Comparison of ENCODE assay signal across 8 mouse cellular contexts in genomic region chr17:71485791-71486230, GRCm38 (mm10). TPM values are rescaled to one million over a fixed set of nuclear protein-coding genes. Genes with fewer than 3 reads are reported as not detected.
DNase-seq lines count a peak whose midpoint lies in the region; ATAC-seq and TF ChIP-seq lines count a peak whose summit lies in the region.

No protein-coding gene starts in this region.

- H3K9me3 ChIP-seq in liver, embryonic 15.5 days (replicated peaks), result no peaks in the 10 kb centered on the region
- H3K9me3 ChIP-seq in midbrain, embryonic 15.5 days, result no peaks in the 10 kb centered on the region

- ATAC-seq in inflammation-experienced regulatory T-cells, adult 6 months, result peak; percentile 86
- no peak for ATAC-seq in liver, embryonic 15.5 days (ENCODE audit: insufficient read depth)
- no peak for ATAC-seq in midbrain, embryonic 15.5 days (replicated peaks)

- peak; percentile 33 for DNase-seq in gastrocnemius, adult 2 months
- DNase-seq in gastrocnemius, adult 8-10 months (ENCODE audit: low spot score in 2 of 2), result no peak
- DNase-seq in spleen, adult 12 weeks (ENCODE audit: low spot score), result peak; percentile 47
- DNase-seq in frontal cortex, adult 2 months (ENCODE audit: extremely low spot score in 1 of 2, low spot score in 1 of 2), result no peak

- H3K4me3 ChIP-seq in gastrocnemius, adult 2 months, result peak overlapping the region; percentile 62
- H3K4me3 ChIP-seq in brown adipose tissue, adult 24 weeks (ENCODE audit: insufficient read depth, low read depth, low read length), result peak overlapping the region; percentile 49
- H3K4me3 ChIP-seq in liver, embryonic 15.5 days (replicated peaks), result peak overlapping the region; percentile 48
- no peak overlapping the region for H3K4me3 ChIP-seq in midbrain, embryonic 15.5 days

- peak overlapping the region; percentile 39; the same call in 1 of the 2 replicates for H3K9ac ChIP-seq in liver, embryonic 15.5 days
- no peak overlapping the region for H3K9ac ChIP-seq in midbrain, embryonic 15.5 days

- no peak for TF ChIP-seq CTCF in gastrocnemius, adult 2 months (IDR thresholded peaks at IDR 0.05)

- H3K4me1 ChIP-seq in brown adipose tissue, adult 24 weeks (ENCODE audit: control insufficient read depth, insufficient read depth, insufficient read length, low read length), result peaks cover 2% of the 10 kb centered on the region; the same call in 1 of the 2 replicates
- peaks cover 38% of the 10 kb centered on the region for H3K4me1 ChIP-seq in liver, embryonic 15.5 days (replicated peaks)
- no peaks in the 10 kb centered on the region for H3K4me1 ChIP-seq in midbrain, embryonic 15.5 days

- no peaks in the 10 kb centered on the region for H3K27me3 ChIP-seq in liver, embryonic 15.5 days
- H3K27me3 ChIP-seq in midbrain, embryonic 15.5 days (replicated peaks), result no peaks in the 10 kb centered on the region

- H3K36me3 ChIP-seq in liver, embryonic 15.5 days (replicated peaks), result no peaks in the 10 kb centered on the region
- no peaks in the 10 kb centered on the region for H3K36me3 ChIP-seq in midbrain, embryonic 15.5 days (replicated peaks)

- intact Hi-C loops in gastrocnemius, adult 2 months (cut with DNase I), result no loop called here

- peak overlapping the region; percentile 87 for H3K27ac ChIP-seq in gastrocnemius, adult 2 months
- H3K27ac ChIP-seq in brown adipose tissue, adult 24 weeks (replicated peaks; ENCODE audit: low read depth, low read length), result peak overlapping the region; percentile 98
- H3K27ac ChIP-seq in liver, embryonic 15.5 days (replicated peaks), result peak overlapping the region; percentile 74
- H3K27ac ChIP-seq in midbrain, embryonic 15.5 days, result no peak overlapping the region

- H3K4me2 ChIP-seq in liver, embryonic 15.5 days, result peak overlapping the region; percentile 73
- H3K4me2 ChIP-seq in midbrain, embryonic 15.5 days, result no peak overlapping the region

- 11% methylated on average over 12 of the region's 12 CpGs for WGBS in liver, embryonic 15.5 days (ENCODE audit: insufficient replicate concordance)
- WGBS in midbrain, embryonic 15.5 days, result 71% methylated on average over 12 of the region's 12 CpGs

RNA-seq across cellular contexts. Expression of gene Smchd1, which starts 10.7 kb away (rescaled TPM):
- 10 to 100 TPM; 11.0 to 12.1 TPM for total RNA-seq in gastrocnemius, adult 2 months (2021)
- total RNA-seq in gastrocnemius, adult 8-10 months (2022), result 1 to 10 TPM; 6.9 to 9.0 (median 8.2) TPM
- 7.2 and 11.8 TPM in 2 replicates for polyA plus RNA-seq in brown adipose tissue, adult 24 weeks (2012; ENCODE audit: insufficient read depth, insufficient read length, missing spikeins)
- polyA plus RNA-seq in inflammation-experienced regulatory T-cells, adult 6 months (2017; shearing (Covaris generic)), result 10 to 100 TPM; 81.6 to 95.6 (median 91.5) TPM
- polyA plus RNA-seq in liver, embryonic 15.5 days (2015; fragmentation: Nextera tagmentation; extraction: Ambion mirVana), result 28.6 and 30.6 TPM in 2 replicates
- polyA plus RNA-seq in frontal cortex, adult 2 months (2012; rRNA removed), result 26.8 and 27.6 TPM in 2 replicates
- polyA plus RNA-seq in midbrain, embryonic 15.5 days (2015; fragmentation: Nextera tagmentation; extraction: Ambion mirVana), result 48.1 and 51.8 TPM in 2 replicates

RNA-seq across cellular contexts. Expression of gene Gm4707, which starts 26.1 kb away (rescaled TPM):
- total RNA-seq in gastrocnemius, adult 2 months (2021), result under 1 TPM; 0.73 to 0.82 TPM
- 1 to 10 TPM in 1 of 4 experiments, under 1 TPM in 2, not detected in 1; 0.27 to 1.2 (median 0.86) TPM for total RNA-seq in gastrocnemius, adult 8-10 months (2022)
- polyA plus RNA-seq in brown adipose tissue, adult 24 weeks (2012; ENCODE audit: insufficient read depth, insufficient read length, missing spikeins), result 3.1 and 3.3 TPM in 2 replicates
- 10 to 100 TPM; 15.5 to 35.0 (median 23.7) TPM for polyA plus RNA-seq in inflammation-experienced regulatory T-cells, adult 6 months (2017; shearing (Covaris generic))
- polyA plus RNA-seq in liver, embryonic 15.5 days (2015; fragmentation: Nextera tagmentation; extraction: Ambion mirVana), result 1.3 and 1.5 TPM in 2 replicates
- polyA plus RNA-seq in frontal cortex, adult 2 months (2012; rRNA removed), result 2.1 and 2.4 TPM in 2 replicates
- polyA plus RNA-seq in midbrain, embryonic 15.5 days (2015; fragmentation: Nextera tagmentation; extraction: Ambion mirVana), result 2.8 and 3.2 TPM in 2 replicates

RNA-seq across cellular contexts. Expression of gene Ndc80, which starts 40.8 kb away (rescaled TPM):
- under 1 TPM in 1 of 2 experiments, not detected in 1; 0.13 TPM for total RNA-seq in gastrocnemius, adult 2 months (2021)
- total RNA-seq in gastrocnemius, adult 8-10 months (2022), result not detected
- not detected in 2 replicates for polyA plus RNA-seq in brown adipose tissue, adult 24 weeks (2012; ENCODE audit: insufficient read depth, insufficient read length, missing spikeins)
- polyA plus RNA-seq in inflammation-experienced regulatory T-cells, adult 6 months (2017; shearing (Covaris generic)), result 10 to 100 TPM in 1 of 3 experiments, 1 to 10 TPM in 2; 9.1 to 56.4 (median 9.4) TPM
- polyA plus RNA-seq in liver, embryonic 15.5 days (2015; fragmentation: Nextera tagmentation; extraction: Ambion mirVana), result 31.5 and 32.2 TPM in 2 replicates
- polyA plus RNA-seq in frontal cortex, adult 2 months (2012; rRNA removed), result 0.36 and 0.48 TPM in 2 replicates
- 5.1 and 6.6 TPM in 2 replicates for polyA plus RNA-seq in midbrain, embryonic 15.5 days (2015; fragmentation: Nextera tagmentation; extraction: Ambion mirVana)

Comparison
In these comparisons a context has a peak if more than half of its experiments do, and no peak if none do; other contexts are left out.
1. DNase-seq: peak in gastrocnemius, adult 2 months (single experiment) and spleen, adult 12 weeks (single experiment); none in gastrocnemius, adult 8-10 months (0 of 2) and frontal cortex, adult 2 months (0 of 2).